Comparison of ENCODE assay signal across 13 mouse cellular contexts in genomic region chr6:97275760-97276159, GRCm38 (mm10). TPM values are rescaled to one million over a fixed set of nuclear protein-coding genes. Genes with fewer than 3 reads are reported as not detected.
DNase-seq lines count a peak whose midpoint lies in the region; ATAC-seq lines count a peak whose summit lies in the region.
"Had no signal": no experiment of that assay in that cellular context is flagged by ENCODE, and none has a peak within 500 bp of the region (broad histone marks: within the 10 kb centered on the region; RNA-seq: fewer than 3 reads in every experiment).

No protein-coding gene starts in this region.

- no peak overlapping the region for H3K4me3 ChIP-seq in hindbrain, embryonic 10.5 days
- H3K4me3 ChIP-seq in hindbrain, embryonic 11.5 days (ENCODE audit: low read depth, low read length): no peak overlapping the region
- no peak overlapping the region for H3K4me3 ChIP-seq in limb, embryonic 10.5 days
- H3K4me3 ChIP-seq: midbrain, embryonic 10.5 days had no signal

- H3K36me3 ChIP-seq in hindbrain, embryonic 10.5 days: no peaks in the 10 kb centered on the region
- H3K36me3 ChIP-seq in hindbrain, embryonic 11.5 days (ENCODE audit: control insufficient read depth, insufficient read depth, low read length): no peaks in the 10 kb centered on the region
- no peaks in the 10 kb centered on the region for H3K36me3 ChIP-seq in limb, embryonic 10.5 days
- H3K36me3 ChIP-seq: midbrain, embryonic 10.5 days had no signal

- no peaks in the 10 kb centered on the region for H3K9me3 ChIP-seq in hindbrain, embryonic 10.5 days
- H3K9me3 ChIP-seq in hindbrain, embryonic 11.5 days (ENCODE audit: control insufficient read depth, low read length): no peaks in the 10 kb centered on the region
- no peaks in the 10 kb centered on the region for H3K9me3 ChIP-seq in limb, embryonic 10.5 days (replicated peaks)
- H3K9me3 ChIP-seq: midbrain, embryonic 10.5 days had no signal

- intact Hi-C loops in left cerebral cortex, postnatal 4 days (cut with DNase I): loop anchor here (5.0 kb wide), 3 partner anchors 142 to 467 kb away; no protein-coding TSS in a partner anchor

- H3K9ac ChIP-seq in hindbrain, embryonic 11.5 days (ENCODE audit: low read depth, low read length): no peak overlapping the region
- H3K9ac ChIP-seq: liver, postnatal 0 days had no signal

- no peak overlapping the region for H3K4me2 ChIP-seq in hindbrain, embryonic 11.5 days (replicated peaks; ENCODE audit: low read depth, low read length)

- H3K27me3 ChIP-seq in hindbrain, embryonic 10.5 days (ENCODE audit: insufficient read depth, poor library complexity, severe bottlenecking): peaks cover 26% of the 10 kb centered on the region
- H3K27me3 ChIP-seq in hindbrain, embryonic 11.5 days (ENCODE audit: control insufficient read depth, insufficient read depth, low read length): no peaks in the 10 kb centered on the region
- H3K27me3 ChIP-seq in limb, embryonic 10.5 days (ENCODE audit: low read depth, poor library complexity, severe bottlenecking): no peaks in the 10 kb centered on the region

- ATAC-seq in hindbrain, embryonic 11.5 days (ENCODE audit: low FRiP score): no peak

- peaks cover 26% of the 10 kb centered on the region for H3K4me1 ChIP-seq in hindbrain, embryonic 10.5 days (replicated peaks)
- H3K4me1 ChIP-seq in hindbrain, embryonic 11.5 days (replicated peaks; ENCODE audit: control insufficient read depth, insufficient read depth, low read length): no peaks in the 10 kb centered on the region
- peaks cover 33% of the 10 kb centered on the region for H3K4me1 ChIP-seq in limb, embryonic 10.5 days

- 0 out of 2 replicates have a peak overlapping the region, but pooled peaks have one; percentile 12 for H3K27ac ChIP-seq in hindbrain, embryonic 10.5 days
- H3K27ac ChIP-seq in hindbrain, embryonic 11.5 days (ENCODE audit: low read depth, low read length): no peak overlapping the region
- H3K27ac ChIP-seq in limb, embryonic 10.5 days: peak overlapping the region; percentile 36; the same call in 1 of the 2 replicates

- no peak for DNase-seq in hindbrain, embryonic 10.5 days (ENCODE audit: low spot score)
- no peak for DNase-seq in hindbrain, embryonic 11.5 days (ENCODE audit: low spot score)
- peak; percentile 30 for DNase-seq in thymus, postnatal 25 days
- no peak for DNase-seq in thymus, postnatal 10 days (ENCODE audit: low spot score in 2 of 2)
- DNase-seq in limb, embryonic 10.5 days (ENCODE audit: low spot score): no peak
- DNase-seq in thymus, postnatal 4 days: peak; percentile 28
- DNase-seq in left cerebral cortex, postnatal 4 days: no peak
- DNase-seq in right cerebral cortex, adult 2 months (ENCODE audit: low spot score in 2 of 2): no peak
- DNase-seq: kidney, adult 11 months; right cerebral cortex, postnatal 4 days had no signal

- WGBS in hindbrain, embryonic 10.5 days: 63% methylated on average over 4 of the region's 4 CpGs
- 68% methylated on average over 4 of the region's 4 CpGs for WGBS in hindbrain, embryonic 11.5 days
- 52% methylated on average over 4 of the region's 4 CpGs for WGBS in limb, embryonic 10.5 days

RNA-seq across cellular contexts. Expression of gene Lmod3, which starts 23.2 kb away (rescaled TPM):
- not detected in 2 replicates for polyA plus RNA-seq in hindbrain, embryonic 10.5 days (2016; fragmentation: Nextera tagmentation; extraction: Ambion mirVana)
- polyA plus RNA-seq in hindbrain, embryonic 11.5 days (2014; fragmentation: Nextera tagmentation; extraction: Ambion mirVana): 0.42 and 0.66 TPM in 2 replicates
- 0.13 TPM in 1 of 2 replicates, not detected in the other for polyA plus RNA-seq in limb, embryonic 10.5 days (2016; fragmentation: Nextera tagmentation; extraction: Ambion mirVana)
- 1 to 10 TPM in 1 of 2 experiments, under 1 TPM in 1; 0.77 to 1.1 TPM for total RNA-seq in left cerebral cortex, postnatal 4 days (2021)
- total RNA-seq: layer of hippocampus, postnatal 25 days had no signal
- polyA plus RNA-seq: midbrain, embryonic 10.5 days had no signal

Comparison
In these comparisons a context has a peak if more than half of its experiments do, and no peak if none do; other contexts are left out.
1. DNase-seq: peak in thymus, postnatal 25 days (single experiment) and thymus, postnatal 4 days (single experiment); none in hindbrain, embryonic 10.5 days (single experiment), hindbrain, embryonic 11.5 days (single experiment), thymus, postnatal 10 days (0 of 2), limb, embryonic 10.5 days (single experiment), left cerebral cortex, postnatal 4 days (single experiment) and right cerebral cortex, adult 2 months (0 of 2).